Mouse (Mus musculus): ENCODE measurements around the gene Sipa1l1. TPM values are rescaled to one million over a fixed set of nuclear protein-coding genes. Genes with fewer than 3 reads are reported as not detected.

Sipa1l1 gene
- total and polyA plus RNA-seq, 3 experiments: 13.6 to 36.7 (median 23.6) TPM

DNA sequence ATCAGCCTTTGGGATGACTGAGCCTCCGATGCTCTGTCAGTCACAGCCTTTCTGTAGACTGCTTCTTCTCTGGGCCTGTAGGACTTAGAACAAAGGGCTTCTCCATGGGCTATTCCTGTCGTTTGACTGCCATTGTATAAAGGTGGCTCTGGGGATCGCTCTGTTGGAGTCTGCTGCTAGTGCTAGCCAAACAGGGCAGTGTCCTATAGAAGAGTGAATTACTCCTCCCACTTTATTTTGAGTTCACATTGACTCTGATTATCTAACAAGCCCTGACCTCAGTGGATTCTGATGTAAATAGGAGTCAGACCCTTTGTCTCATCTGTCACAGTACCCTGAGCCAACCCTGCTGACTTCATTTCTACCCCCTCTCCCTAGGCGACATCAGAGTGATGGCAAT, 264.2 kb downstream of the Sipa1l1 start:
- peaks cover 33 to 84% of the 10 kb centered on the region in 2 experiments for H3K36me3 ChIP-seq (replicated peaks in 1 of 2; ENCODE audit: control insufficient read depth in 1 of 2, insufficient read depth in 1 of 2, low read length in 1 of 2)
- in situ Hi-C loops (cut with MboI; ENCODE audit: low pct_ligation_motif_present, low pct_unique_long_range_greater_than_20kb, low sequenced_read_pairs): no loop called here

DNA sequence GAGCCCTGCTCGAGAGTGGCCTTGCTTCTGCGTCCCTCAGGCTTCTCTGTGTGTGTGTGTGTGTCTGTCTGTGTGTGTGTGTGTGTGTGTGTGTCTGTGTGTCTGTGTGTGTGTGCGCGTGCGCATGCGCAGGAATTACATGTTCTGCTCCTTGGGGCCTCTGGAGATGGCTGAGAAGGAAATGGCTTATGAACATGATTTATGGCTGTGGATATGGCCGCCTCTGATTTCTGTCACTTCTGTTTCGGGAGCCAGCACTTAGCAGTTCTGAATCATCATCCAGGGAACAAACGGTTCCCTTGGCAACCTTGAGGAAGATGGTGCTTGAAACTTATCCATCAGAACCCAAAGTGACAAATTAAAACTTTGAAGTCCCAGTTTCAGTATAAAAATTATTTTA, 265.5 kb downstream of the Sipa1l1 start:
- H3K9me3 ChIP-seq (replicated peaks; ENCODE audit: low read length): no peaks in the 10 kb centered on the region
- no peak overlapping the region for H3K4me3 ChIP-seq (replicated peaks in 1 of 3; ENCODE audit: low read depth in 2 of 3, low read length in 2 of 3, poor library complexity in 1 of 3)
- no peaks in the 10 kb centered on the region for H3K27me3 ChIP-seq (replicated peaks)
- H3K79me2 ChIP-seq (replicated peaks; ENCODE audit: control insufficient read depth, extremely low read depth, insufficient read depth, poor library complexity, severe bottlenecking): no peaks in the 10 kb centered on the region
- H3K36me3 ChIP-seq (replicated peaks in 1 of 2; ENCODE audit: control insufficient read depth in 1 of 2, insufficient read depth in 1 of 2, low read length in 1 of 2): peaks cover 45 to 87% of the 10 kb centered on the region in 2 experiments
- no peaks in the 10 kb centered on the region for H3K4me1 ChIP-seq (ENCODE audit: control insufficient read depth in 1 of 2, insufficient read depth in 2 of 2)
- no peak overlapping the region for H3K9ac ChIP-seq (ENCODE audit: insufficient read depth, low read depth)
- no peak for DNase-seq (ENCODE audit: extremely low read depth)
- in situ Hi-C loops (cut with MboI; ENCODE audit: low pct_ligation_motif_present, low pct_unique_long_range_greater_than_20kb, low sequenced_read_pairs): no loop called here
- H3K27ac ChIP-seq (ENCODE audit: insufficient read depth, low read depth): no peak overlapping the region
- TF ChIP-seq MAZ (IDR thresholded peaks at IDR 0.05; ENCODE audit: low read depth, low read length) (no peak), BHLHE40 (IDR thresholded peaks at IDR 0.05; ENCODE audit: low read depth, low read length) (no peak), SMC3 (IDR thresholded peaks at IDR 0.05; ENCODE audit: low read depth, low read length) (no peak), CHD2 (IDR thresholded peaks at IDR 0.05; ENCODE audit: low read length) (no peak), KAT2A (IDR thresholded peaks at IDR 0.05; ENCODE audit: insufficient replicate concordance, low read length) (no peak), UBTF (IDR thresholded peaks at IDR 0.05; ENCODE audit: low read depth, low read length) (no peak), E2F4 (IDR thresholded peaks at IDR 0.05; ENCODE audit: insufficient replicate concordance, low read depth, low read length) (no peak), MYC (IDR thresholded peaks at IDR 0.05; ENCODE audit: low read depth, low read length) (no peak)
- dilution Hi-C loops (cut with MboI; ENCODE audit: extremely low pct_ligation_motif_present, extremely low pct_unique_long_range_greater_than_20kb, low sequenced_read_pairs): no loop called here
- no peak overlapping the region for H3K4me2 ChIP-seq (ENCODE audit: insufficient read depth, low read depth, poor library complexity, severe bottlenecking)

More for the DNA sequence above, 264.2 kb downstream of the Sipa1l1 start:
- dilution Hi-C loops (cut with MboI; ENCODE audit: extremely low pct_ligation_motif_present, extremely low pct_unique_long_range_greater_than_20kb, low sequenced_read_pairs): no loop called here
- no peak for DNase-seq (ENCODE audit: extremely low read depth)
- Histone ChIP-seq H3K9me3 (replicated peaks; ENCODE audit: low read length) (no peaks in the 10 kb centered on the region), H3K27ac (ENCODE audit: insufficient read depth, low read depth) (no peak overlapping the region), H3K79me2 (replicated peaks; ENCODE audit: control insufficient read depth, extremely low read depth, insufficient read depth, poor library complexity, severe bottlenecking) (no peaks in the 10 kb centered on the region), H3K9ac (ENCODE audit: insufficient read depth, low read depth) (no peak overlapping the region), H3K4me1 (ENCODE audit: control insufficient read depth in 1 of 2, insufficient read depth in 2 of 2) (no peaks in the 10 kb centered on the region), H3K4me2 (ENCODE audit: insufficient read depth, low read depth, poor library complexity, severe bottlenecking) (no peak overlapping the region), H3K27me3 (replicated peaks) (no peaks in the 10 kb centered on the region), H3K4me3 (replicated peaks in 1 of 3; ENCODE audit: low read depth in 2 of 3, low read length in 2 of 3, poor library complexity in 1 of 3) (no peak overlapping the region)
- TF ChIP-seq MAFK (IDR thresholded peaks at IDR 0.05; ENCODE audit: insufficient replicate concordance, low read length): no peak
- no peak for TF ChIP-seq ETS1 (conservative IDR thresholded peaks at IDR 0.05; ENCODE audit: low read depth, low read length)
- TF ChIP-seq EP300 (IDR thresholded peaks at IDR 0.05; ENCODE audit: low read length): no peak
- no peak for TF ChIP-seq USF1 (IDR thresholded peaks at IDR 0.05; ENCODE audit: low read depth, low read length)
- no peak for TF ChIP-seq RAD21 (IDR thresholded peaks at IDR 0.05; ENCODE audit: low read depth, low read length)
- TF ChIP-seq CHD1 (IDR thresholded peaks at IDR 0.05; ENCODE audit: low read depth, low read length): no peak

DNA sequence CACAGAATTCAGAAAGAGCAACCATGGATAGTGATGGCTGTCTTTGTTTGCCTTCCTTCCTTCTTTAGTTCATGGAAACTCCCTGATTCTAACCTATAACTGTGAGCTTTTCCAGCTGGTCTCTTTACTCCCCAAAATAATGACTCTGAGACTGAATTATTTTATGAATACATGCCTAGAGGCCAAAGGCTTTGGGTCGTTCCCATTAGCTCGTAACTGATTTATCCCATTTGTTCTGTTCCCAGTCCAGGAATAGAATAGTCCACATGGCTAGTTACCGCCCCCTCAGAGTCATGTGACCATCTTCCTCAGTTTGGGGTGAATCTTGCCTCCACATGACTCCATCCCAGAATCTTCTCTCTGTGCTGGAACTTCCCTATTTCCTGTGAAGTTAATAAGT, 272.4 kb downstream of the Sipa1l1 start:
- no peak overlapping the region for H3K27ac ChIP-seq (ENCODE audit: insufficient read depth, low read depth)
- dilution Hi-C loops (cut with MboI; ENCODE audit: extremely low pct_ligation_motif_present, extremely low pct_unique_long_range_greater_than_20kb, low sequenced_read_pairs): no loop called here

More for the DNA sequence above, 272.4 kb downstream of the Sipa1l1 start:
- no peaks in the 10 kb centered on the region for H3K79me2 ChIP-seq (replicated peaks; ENCODE audit: control insufficient read depth, extremely low read depth, insufficient read depth, poor library complexity, severe bottlenecking)
- H3K4me1 ChIP-seq (ENCODE audit: control insufficient read depth in 1 of 2, insufficient read depth in 2 of 2): peaks cover 0 to 11% of the 10 kb centered on the region in 2 experiments; a peak in 1 of 4 replicates
- H3K9me3 ChIP-seq (replicated peaks; ENCODE audit: low read length): no peaks in the 10 kb centered on the region
- no peak for TF ChIP-seq CTCF (conservative IDR thresholded peaks at IDR 0.05 in 1 of 2, IDR thresholded peaks at IDR 0.05 in 1 of 2; ENCODE audit: low read depth in 2 of 2, low read length in 2 of 2)
- no peak for TF ChIP-seq CHD1 (IDR thresholded peaks at IDR 0.05; ENCODE audit: low read depth, low read length)
- TF ChIP-seq SIN3A (IDR thresholded peaks at IDR 0.05; ENCODE audit: low read length): no peak
- no peak for TF ChIP-seq EP300 (IDR thresholded peaks at IDR 0.05; ENCODE audit: low read length)
- TF ChIP-seq E2F4 (IDR thresholded peaks at IDR 0.05; ENCODE audit: insufficient replicate concordance, low read depth, low read length): no peak
- TF ChIP-seq IRF4 (IDR thresholded peaks at IDR 0.05; ENCODE audit: low read depth, low read length): no peak
- no peak for TF ChIP-seq USF2 (conservative IDR thresholded peaks at IDR 0.05; ENCODE audit: low read depth, low read length)
- TF ChIP-seq MAX (IDR thresholded peaks at IDR 0.05; ENCODE audit: low read length): no peak
- no peak for TF ChIP-seq RAD21 (IDR thresholded peaks at IDR 0.05; ENCODE audit: low read depth, low read length)
- TF ChIP-seq JUND (conservative IDR thresholded peaks at IDR 0.05; ENCODE audit: low read depth, low read length): no peak
- no peak for TF ChIP-seq MEF2A (IDR thresholded peaks at IDR 0.05; ENCODE audit: borderline replicate concordance, low read depth, low read length)
- no peak for TF ChIP-seq SMC3 (IDR thresholded peaks at IDR 0.05; ENCODE audit: low read depth, low read length)
- TF ChIP-seq NRF1 (IDR thresholded peaks at IDR 0.05; ENCODE audit: low read depth, low read length): no peak
- no peak for TF ChIP-seq GABPA (IDR thresholded peaks at IDR 0.05; ENCODE audit: insufficient replicate concordance, low read depth, low read length)
- no peak for TF ChIP-seq MAFK (IDR thresholded peaks at IDR 0.05; ENCODE audit: insufficient replicate concordance, low read length)
- no peak for TF ChIP-seq TCF12 (IDR thresholded peaks at IDR 0.05; ENCODE audit: low read depth, low read length)
- TF ChIP-seq POLR2AphosphoS2 (IDR thresholded peaks at IDR 0.05; ENCODE audit: low read depth, low read length): no peak
- no peak for DNase-seq (ENCODE audit: extremely low read depth)
- H3K4me2 ChIP-seq (ENCODE audit: insufficient read depth, low read depth, poor library complexity, severe bottlenecking): no peak overlapping the region
- H3K9ac ChIP-seq (ENCODE audit: insufficient read depth, low read depth): no peak overlapping the region
- in situ Hi-C loops (cut with MboI; ENCODE audit: low pct_ligation_motif_present, low pct_unique_long_range_greater_than_20kb, low sequenced_read_pairs): no loop called here
- no peaks in the 10 kb centered on the region for H3K27me3 ChIP-seq (replicated peaks)
- H3K36me3 ChIP-seq (replicated peaks in 1 of 2; ENCODE audit: control insufficient read depth in 1 of 2, insufficient read depth in 1 of 2, low read length in 1 of 2): peaks cover 50 to 77% of the 10 kb centered on the region in 2 experiments
- H3K4me3 ChIP-seq (replicated peaks in 1 of 3; ENCODE audit: low read depth in 2 of 3, low read length in 2 of 3, poor library complexity in 1 of 3): no peak overlapping the region
